Mouse (Mus musculus): ENCODE measurements around the gene Zfp541. TPM values are rescaled to one million over a fixed set of nuclear protein-coding genes. Genes with fewer than 3 reads are reported as not detected.

Gene Zfp541
- polyA plus RNA-seq, 1 experiment from 2014 or later = 0.36 TPM

DNA sequence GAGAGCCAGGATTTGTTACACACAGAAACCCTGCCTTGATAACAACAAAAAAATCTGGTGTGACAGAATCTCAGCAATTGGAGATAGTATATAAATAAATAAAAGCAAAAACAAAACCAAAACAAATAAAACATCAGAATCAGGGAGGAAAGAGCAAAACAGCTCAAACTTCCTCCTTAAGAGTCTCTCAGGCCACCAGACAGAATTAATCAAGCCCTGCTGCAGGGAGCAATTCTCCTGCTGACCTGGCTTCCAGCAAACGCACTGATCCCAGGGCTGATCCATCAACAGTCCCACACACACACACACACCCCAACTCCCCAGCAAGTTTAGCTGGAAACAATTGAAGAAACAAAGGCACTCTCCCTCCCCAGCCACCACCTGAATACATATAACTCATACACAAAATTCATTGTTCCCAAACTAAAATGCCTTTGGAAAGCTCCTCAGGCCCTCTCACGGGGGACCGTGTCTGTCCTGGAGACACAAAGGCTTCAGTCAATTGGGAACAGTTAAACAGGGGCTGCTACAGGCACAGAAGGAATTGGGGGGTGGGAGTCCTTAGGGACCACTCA lies 17.7 kb upstream of the Zfp541 start:
- no peak for DNase-seq (ENCODE audit: low spot score)

DNA sequence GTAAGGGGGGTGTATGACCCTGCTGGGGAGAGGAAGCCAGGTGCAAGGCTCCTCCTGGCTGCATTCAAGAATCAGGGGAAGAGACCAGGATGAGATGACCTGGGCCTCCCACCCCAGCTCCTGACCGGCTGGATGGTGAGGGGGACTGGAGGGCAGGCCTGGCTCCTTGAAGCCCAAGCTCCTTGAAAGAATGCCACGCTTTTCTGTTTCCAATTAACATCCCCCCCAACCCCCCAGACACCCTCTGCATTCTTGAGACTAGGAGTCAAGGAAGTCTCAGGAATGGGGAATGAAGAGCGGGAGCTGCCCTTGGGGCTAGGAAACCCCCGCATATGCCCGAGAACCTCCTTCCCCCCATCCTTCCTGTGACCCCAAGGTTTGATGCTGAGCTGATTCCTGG lies 17.1 kb upstream of the Zfp541 start:
- no peak for DNase-seq (ENCODE audit: low spot score)

DNA sequence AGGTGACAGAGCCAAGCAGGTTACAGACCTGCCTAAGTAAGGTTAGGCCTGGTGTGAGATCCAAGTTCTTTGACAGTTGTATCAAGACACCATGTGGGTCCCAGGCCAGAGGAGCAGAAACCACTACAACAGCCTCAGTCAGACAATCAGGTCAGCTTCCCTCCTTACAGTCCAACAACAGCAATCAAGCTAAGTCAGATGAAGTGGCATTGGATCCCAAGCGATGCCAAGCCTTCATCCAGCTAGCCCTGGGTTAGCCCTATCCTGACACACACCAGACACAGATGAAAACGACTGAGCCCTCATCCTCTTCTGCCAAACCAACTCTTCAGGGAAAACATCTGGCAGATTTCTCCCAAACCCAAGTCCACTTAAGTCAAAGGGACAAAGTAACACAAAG lies 16.1 kb upstream of the Zfp541 start:
- DNase-seq (ENCODE audit: low spot score) = peak; percentile 25

DNA sequence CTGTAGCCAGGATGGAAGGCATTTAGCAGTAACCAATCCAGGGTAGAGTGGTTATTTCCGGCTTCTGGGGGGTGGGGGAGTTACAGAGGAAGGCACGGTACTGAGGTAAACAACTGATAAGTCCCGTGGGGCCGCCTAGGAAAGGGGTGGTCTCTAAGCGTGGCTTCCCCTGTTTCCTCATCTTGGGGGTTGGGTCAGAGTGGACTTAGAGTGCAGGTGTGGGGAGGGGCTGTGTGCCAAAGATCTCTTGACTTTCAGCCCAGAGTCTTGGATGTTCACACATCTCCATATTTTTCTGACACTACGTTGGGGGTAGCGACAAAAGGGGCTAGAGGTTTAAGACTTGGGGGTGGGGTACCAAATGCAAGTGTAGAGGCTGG lies 15.5 kb upstream of the Zfp541 start:
- DNase-seq (ENCODE audit: low spot score) = peak; percentile 93

DNA sequence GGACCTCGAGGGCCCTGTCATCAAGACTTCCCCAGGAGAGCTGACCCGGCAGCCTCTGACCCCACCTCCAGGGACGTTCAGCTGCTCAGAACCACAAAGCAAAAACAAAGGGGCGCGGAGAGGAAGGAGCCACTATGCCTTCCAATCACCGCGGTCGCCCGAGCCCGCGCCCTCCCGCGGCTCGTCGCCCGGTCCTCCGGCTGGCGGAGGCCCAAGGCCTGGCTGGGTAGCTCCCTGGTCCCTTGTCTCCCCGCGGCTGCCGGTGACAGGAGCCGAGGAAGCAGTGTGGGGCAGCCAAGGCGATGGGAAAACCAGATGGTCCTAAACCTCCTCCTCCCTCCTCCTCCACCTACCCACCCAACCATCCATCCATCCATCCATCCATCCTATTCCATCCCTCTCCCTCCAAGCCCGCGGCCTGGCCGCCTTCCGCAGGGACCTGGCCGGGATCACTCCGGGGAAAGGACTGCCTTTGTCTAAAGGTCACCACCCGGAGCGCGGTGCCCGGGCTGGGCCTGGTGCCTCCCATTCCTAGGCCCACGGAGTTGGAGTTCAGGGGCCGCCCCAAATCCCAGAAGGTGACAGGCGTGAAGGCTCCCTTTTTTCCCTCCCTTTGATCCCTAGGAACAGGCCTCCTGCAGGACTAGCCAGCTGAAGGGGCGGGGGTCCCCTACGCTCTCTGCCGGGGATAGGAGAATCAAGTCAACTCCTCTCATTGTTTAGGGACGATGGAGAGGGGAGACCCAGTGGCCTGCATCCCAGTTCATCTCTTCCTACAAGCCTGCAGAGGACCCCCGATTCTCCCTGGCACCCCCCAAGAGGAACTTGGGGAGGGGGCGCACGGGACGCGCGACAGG lies 14.9 kb upstream of the Zfp541 start:
- peak; percentile 75 for DNase-seq (ENCODE audit: low spot score)

DNA sequence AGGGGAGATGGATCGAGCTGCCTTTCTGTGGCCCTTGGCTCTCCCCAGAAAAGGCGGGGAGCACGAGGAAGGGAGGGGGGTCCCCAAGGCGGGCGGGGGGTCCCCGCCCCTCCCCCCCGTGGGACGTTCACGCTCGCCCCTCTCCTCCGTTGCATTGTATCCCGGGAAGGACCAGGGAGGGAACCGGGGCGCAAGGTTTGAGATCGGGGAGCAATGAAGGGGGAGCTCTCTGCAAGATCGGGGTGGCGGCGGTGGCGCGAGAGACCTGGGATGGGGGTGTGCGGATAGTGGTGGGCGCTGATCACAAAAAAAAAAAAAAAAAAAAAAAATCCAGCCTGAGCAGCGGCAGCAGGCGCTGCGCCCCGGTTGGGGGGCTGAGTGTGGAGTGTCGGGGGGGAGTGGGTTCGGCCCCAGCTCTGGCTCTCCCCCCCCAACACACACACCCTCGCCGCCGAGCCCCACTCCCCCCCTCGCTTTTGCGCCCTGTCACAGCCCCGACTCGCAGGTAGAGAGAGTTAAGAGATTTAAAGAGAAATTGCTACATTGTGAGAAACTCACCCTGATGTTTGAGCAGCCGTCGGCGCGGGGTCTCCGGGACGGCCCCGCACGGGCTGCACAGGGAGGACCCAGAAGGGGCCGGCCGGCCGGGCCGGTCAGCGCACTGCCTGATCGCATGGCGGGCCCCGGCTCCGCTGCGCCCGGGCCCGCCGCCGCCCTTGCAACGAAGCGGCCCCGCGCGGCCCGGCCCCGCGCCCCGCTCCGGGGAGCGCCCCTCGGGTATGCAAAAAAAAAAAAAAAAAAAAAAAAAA lies 14.1 kb upstream of the Zfp541 start, which contains the start of gene Bicra:
Bicra (minus strand) TSS at position 584 of the 809 bp plus-strand sequence.
- DNase-seq (ENCODE audit: low spot score) = peak; percentile 85

DNA sequence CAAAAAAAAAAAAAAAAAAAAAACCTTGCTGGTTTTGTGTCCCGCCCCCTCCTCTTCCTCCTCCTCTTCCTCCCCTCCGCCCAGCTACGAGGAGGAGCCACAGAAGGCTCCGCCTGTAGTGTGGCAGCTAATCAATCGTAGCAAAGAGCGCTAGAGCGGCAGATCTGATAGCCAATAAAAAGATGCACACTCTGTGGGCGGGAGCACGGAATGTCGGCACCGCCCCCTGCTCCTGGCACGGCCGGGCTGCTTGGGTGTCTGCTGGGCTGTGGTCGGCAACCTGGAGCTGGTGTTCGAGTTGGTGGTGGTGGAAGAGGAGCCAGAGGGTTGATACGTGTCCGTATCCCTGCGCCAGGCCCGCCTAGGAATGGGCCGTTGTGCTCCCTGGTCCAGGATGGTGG lies 13.4 kb upstream of the Zfp541 start:
- peak; percentile 98 for DNase-seq (ENCODE audit: low spot score)

DNA sequence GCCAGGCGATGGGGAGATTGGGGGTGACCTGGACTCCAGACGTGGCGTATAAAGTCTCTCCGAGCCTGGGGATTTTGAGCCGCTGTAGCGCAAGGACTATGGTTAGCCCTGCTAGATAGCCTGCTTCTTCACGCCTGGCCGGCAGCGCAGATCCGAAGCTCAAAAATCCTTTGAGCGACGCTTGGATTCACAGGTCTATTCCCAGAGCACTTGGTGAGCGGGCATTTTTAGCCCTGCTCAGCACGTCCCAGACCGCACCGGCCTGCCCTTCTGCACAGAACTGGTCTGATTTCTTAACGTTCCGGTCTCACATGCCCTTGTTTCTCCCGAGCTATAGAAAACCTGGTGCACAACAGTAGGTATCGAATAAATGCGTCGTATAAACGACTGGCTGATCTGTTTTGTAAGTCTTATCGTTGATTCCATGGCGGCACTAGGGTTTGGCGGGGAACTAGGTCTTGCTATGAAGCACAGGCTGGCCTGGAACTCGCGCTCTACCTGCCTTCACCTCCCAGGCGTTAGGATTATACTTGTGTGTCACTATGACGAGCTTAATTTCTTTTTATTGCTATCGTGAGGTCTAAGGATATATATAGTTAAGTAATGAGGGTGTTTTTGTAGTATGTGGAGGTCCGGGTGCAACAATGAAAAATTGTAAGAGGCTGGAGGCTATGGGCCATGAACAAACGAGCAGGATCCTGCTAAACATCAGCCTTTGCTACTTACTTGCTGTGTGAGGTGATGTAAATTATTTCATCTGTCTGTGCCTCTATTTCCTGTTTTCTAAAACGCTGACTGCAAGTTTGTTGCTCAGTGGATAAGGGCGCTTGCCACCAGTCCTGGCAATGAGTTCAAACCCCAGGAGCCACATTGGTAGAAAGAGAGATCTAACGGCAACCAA lies 12.7 kb upstream of the Zfp541 start:
- peak; percentile 35 for DNase-seq (ENCODE audit: low spot score)

DNA sequence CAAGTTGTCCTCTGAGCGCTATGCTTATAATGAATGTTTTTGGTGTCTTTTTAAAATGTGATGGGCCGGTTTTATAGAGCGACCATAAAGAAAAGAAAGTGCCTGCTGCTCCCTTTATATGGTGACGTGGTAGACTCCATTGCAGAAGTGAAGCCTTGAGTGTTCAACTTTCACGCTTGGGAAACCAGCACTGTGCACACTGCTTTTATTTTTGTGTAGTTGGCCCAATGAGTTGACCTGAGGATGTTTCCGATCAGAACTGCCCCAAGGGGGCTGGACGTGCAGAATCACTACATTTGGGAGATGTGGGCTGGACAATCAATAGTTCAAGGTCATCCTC lies 12.1 kb upstream of the Zfp541 start:
- no peak for DNase-seq (ENCODE audit: low spot score)

DNA sequence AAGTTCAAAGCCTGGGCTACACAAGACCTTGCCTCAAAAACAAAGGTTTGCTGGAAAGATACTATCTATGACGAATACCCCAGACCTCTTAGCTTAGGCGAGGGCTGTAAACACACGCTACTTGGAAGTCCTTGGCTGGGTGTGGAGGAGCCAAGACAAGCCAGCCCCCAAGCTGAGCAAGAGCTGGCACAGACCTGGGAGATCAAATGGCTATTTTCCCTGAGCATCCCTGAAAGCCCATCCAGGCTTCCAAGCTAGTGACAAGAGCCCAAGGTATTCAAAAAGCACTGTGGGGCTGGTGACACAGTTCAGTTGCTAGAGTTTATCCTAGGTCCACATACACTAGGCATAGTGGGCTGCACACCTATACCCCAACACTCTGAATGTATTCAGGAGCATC lies 11.0 kb upstream of the Zfp541 start:
- DNase-seq (ENCODE audit: low spot score) = no peak

DNA sequence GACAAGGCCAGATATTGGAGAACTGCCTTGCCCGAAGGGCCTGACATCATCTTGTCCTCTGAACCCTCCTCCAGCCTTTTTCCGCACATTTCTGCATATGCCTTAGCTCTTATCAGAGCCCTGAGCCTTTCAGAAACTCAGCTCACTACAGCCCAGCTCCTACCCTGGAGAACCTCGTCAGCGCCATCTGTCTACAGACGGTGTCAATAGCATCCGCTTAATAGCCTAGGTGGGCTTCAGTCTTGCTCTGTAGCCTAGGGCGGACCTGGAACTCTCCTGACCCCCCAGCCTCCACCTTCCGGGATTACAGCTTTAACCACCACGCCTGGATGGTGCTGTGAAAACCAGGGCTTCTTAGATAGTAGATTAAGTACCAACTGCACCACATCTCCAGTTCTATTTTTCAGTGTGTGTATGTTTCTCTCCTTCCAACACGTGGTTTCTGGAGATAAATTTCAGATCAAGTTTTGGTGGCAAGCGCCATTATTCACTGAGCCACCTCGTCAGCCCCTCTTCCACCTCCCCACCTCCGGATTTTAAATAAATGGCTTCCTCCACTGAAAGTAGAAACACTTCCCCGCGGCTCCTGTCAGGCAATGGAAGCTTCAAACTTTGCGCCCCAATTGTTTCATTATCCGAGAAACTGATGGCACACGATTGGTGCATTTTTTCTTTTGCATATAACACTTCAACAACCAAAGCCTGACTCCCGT lies 9.6 kb upstream of the Zfp541 start:
- DNase-seq (ENCODE audit: low spot score) = peak; percentile 89

DNA sequence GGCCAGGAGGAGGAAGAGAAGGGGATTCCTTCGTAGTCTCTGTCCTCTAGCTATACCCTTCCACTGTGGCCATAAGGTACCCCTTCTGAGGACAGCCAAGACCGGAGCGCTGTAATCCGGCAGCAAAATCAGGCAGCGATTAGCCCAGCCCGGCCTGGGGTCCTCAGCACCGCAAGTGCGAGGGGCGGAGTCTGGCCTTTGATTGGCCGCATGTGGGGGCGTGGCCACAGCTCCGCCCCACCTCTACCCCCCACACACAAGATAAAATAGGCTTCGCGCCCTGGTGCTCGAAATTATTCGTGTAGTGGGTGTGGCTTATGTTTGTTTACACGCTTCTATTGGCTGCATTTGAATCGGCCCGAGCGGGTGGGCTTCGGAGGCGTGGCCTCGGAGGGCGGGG lies 8.9 kb upstream of the Zfp541 start:
- peak; percentile 98 for DNase-seq (ENCODE audit: low spot score)

DNA sequence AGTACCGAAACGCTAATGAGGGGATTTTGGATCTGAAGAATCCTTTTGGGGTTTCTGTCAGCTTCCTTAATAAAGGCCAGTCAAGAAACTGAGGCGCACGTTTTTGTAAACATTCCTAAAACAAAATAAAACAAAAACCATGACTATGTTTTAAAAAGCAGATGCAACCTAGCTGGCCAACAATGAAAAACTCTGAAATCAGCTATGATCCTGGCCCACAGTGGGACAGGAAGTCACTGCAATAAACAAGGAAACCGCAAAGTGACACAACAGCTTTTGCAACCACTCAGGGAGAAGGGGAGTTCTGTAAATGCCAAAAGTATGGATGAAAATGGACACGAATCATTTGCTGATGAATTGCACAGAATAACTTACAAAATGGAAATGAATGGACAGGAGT lies 8.5 kb upstream of the Zfp541 start:
- DNase-seq (ENCODE audit: low spot score) = no peak

DNA sequence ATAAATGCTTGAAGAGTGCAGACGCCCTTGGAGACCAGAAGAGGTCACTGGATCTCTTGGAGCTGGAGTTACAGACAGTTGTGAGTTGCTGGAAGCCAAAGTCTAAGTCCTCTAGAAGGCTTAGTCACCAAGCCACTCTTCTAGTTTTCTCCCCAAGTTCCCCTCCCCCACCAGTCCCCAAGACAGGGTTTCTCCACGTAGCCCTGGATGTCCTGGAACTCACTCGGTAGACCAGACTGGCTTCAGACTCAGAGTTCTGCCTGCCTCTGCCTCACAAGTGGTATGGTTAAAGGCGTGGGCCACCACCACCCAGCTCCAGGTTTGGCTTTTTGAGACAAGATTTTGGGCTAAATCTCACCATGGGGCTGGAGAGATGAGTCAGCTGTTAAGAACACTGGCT lies 6.6 kb upstream of the Zfp541 start:
- DNase-seq (ENCODE audit: low spot score) = no peak

DNA sequence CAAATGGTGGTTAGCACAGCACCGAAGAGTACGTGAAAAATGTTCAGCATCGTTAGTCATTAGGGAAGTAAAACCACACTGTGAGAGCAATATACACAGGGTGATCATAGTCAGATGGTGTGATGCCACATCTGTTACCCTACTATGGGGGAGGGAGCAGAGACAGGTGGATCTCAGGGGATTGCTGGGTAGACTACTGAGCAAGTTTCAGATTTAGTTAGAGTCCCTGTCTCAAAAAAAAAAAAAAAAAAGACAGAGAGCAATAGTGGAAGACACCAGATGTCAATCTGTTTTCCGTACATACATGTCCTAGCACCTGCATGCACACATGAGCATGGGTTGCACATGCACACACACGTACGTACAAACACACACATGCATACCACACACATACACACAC lies 5.9 kb upstream of the Zfp541 start:
- DNase-seq (ENCODE audit: low spot score) = peak; percentile 33

DNA sequence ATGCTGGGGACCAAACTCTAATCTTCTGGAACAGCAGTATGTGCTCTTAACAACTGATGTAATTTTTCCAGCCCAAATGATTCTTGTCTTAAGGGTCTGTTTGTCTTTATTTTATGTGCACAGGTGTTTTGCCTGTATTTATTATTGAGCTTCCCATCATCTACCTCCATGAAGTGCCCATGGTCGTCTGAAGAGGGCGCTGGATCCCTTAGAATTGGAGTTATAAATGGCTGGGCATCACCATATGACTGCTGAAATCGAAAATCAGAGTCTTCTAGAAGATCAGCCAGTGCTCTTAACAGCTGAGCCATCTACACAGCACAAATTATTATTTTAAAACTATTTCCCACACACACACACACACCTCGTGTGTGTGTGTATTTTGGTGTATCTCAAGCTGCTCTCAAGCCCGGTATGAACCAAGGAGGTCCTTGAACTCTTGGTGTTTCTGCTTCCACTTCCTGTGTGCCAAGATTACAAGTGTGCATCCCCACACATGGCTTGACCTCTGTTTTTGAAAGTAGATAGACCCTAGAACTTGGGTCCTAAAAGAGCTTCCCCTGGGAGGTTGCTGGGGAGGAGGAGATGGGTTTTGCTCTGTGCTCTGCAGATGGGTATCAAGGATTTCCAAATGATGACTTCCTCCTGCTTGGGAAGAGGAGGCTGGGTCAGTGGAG lies 5.0 kb upstream of the Zfp541 start:
- peak; percentile 48 for DNase-seq (ENCODE audit: low spot score)

DNA sequence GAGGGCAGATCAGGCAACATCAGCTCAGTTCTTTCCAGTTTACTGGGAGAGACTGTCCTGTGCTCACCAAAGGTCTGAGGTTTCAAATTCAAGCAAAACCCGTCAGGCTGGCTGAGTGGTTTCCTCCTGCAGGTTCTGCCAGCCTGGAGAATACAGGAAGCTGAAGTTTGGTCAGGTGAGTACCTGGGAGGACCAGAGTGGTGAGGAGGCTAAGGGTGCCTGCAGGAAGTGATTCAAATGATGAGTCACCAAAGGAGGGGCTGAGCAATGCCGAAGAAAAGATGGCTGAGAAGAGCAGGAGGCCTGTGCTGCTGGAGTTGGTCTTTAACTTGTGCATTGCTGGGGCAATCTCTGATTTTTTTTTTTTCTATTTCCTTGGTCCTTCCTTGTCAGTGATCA lies 4.5 kb upstream of the Zfp541 start:
- DNase-seq (ENCODE audit: low spot score) = peak; percentile 55

DNA sequence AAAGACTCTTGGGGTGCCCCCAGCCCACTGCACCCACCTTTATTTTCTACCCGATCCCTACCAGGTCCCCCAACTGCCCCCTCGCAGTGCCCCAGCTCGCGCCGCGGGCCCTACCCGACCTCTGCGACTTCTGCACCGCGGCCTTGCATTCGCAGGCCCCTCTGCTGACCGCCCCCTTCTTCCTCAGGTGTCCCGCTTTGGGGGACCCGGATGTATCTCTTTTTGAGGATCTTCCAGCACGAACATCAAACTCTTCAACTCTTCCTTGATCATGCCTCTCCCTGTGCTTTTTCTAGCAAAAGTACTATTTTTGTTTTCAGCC lies 446 bp downstream of the Zfp541 start:
- DNase-seq (ENCODE audit: low spot score) = no peak

DNA sequence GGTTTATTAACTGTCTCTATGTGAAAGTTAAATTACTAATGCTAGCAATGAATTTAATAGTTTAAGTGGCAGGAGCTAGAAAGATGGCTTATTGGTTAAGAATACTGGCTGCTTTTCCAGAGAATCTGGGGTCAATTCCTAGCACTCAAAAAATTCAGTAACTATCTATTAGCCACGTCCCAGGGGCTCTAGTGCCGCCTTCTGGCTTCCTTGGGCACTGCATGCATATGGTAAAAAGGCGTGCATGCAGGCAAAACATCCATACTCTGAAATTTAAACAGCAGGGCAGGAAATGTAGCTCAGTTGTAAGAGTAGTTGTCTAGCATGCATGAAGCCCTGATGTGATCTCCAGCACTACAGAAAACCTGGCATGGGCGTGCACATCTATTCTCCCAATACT lies 1.9 kb downstream of the Zfp541 start:
- no peak for DNase-seq (ENCODE audit: low spot score)

DNA sequence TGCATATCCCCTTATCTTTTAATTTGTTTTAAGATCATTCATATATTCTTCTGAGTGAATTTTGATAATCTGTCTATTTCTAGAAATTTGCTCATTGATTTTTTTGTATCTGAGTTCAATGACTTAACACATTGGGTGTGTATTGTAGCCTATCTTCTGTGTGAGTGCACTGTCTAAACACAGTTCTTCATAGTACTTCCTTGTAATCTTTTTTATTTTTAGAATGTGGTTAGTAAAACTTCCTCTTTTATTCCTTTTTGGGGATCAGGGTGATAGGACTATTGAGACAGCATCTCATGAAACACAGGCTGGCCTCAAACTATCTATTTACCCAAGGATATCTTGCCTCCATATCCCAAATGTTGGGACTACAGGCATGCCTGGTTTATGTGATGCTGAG lies 9.2 kb downstream of the Zfp541 start:
- no peak for DNase-seq (ENCODE audit: low spot score)
